Mouse (Mus musculus) thymus, postnatal 36 days (tissue): ENCODE data around the gene Insig1.

Experiments
- DNase-seq, 2 experiments: peaks; one replicate each; pipeline ENCODE4 v3.0.0; 2022; ENCODE audit warnings: mixed read lengths in 2 of 2

Insig1 gene

DNA sequence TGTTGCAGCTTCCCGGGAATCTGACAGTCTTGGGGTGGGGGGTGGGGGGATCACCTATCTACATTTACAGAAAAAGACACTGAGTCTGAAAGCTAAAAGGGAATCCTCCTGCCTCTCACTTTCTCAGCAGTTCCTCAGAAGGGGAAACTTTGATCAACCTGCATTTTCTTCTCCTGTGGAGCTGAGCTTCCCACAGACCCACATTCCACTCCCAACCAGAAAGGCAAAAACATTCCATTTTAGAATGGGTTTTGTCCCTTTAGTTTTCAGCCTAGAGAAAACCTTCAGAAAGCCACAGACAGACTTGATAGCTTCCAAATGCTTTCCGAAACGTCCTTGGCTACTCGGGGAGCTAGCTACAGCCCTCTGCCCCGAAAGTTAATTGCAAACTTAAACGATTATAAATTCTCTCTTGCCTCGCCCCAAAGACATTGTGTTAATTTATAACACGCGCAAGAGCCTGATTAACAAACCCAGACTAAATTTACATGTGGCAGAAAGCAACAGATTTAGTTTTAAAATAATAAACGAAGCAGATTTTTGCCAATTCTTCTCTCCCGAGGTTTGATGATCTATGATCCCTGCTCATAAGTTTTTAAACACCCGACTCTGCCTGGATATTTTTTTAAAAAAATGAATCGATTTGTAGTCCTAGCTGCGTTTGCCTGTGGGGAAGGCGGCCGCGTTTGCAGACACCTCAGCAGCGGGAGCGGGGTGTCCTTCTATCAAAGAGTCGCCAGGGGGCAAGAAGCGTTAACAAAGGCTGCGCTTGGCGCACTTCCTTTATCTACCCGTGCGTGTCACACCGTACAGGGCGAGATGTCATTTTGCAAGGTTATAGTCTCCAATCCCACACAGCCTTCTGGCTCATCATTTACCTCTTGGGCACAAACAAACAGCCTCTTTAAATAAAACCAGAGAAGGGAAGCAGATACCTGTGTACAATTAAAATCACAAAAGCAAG, 51.6 kb downstream of the Insig1 start:
- peak; percentile 41 to 45 for DNase-seq

DNA sequence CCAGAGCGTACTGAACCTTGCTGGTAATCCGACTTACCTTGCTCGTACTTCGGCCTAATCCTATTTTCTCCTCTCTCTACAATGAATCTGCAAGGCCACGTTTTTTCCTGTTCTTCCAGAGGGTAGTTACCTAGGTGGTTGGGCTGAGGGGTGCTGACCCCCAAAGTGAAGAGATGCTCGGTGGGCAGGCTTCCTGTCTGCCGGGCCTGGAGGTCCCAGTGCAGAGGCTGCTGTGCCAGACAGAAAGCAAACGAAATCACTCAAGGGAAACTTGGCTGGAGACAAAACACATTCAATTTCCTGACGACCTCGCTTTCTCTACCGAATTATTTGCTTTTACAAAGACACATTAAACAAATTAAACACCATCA, 52.3 kb downstream of the Insig1 start:
- DNase-seq, result no peak

DNA sequence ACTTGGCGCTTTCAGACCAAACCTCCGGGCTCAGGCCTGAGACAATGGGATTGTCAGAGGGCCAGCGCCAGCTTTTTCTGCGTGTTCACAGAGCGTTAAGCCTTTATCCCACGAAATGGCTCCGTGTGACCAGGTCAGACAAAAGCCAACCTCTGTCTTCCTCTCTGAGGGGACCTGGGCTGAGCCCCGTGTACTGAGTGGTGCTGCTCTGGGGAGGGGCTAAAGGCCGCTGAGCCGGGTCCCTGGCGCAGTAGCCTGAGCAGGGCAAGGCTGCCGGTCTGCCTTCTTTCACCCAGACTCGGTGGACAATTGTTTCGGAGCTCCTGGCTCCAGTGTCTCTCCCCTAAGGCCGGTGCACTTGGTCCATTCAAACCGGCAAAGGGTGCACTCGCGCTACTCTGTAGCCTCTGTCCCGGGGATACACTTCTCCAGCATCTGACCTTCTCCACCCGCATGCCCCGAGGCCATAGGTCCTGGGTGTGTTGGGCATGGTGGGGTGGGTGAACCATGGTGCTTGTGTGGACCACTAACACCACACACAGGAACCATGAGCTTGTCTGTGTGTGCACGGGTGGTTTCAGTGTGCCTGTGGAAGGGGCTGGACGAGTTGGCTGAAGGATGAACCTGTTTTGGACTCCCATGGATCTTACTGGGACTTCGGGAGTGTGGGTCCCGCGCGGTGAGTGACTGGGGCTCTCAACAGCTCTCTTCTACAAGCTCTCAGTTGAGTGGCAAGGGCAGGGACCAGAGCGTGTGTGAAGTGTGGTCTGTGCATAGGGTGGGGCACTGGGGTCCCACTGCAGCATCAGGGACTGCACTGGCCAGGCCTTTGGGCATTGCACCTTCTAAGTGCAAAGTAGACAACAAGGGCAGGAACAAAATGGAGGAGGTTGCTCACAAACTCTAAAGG, 53.4 kb downstream of the Insig1 start:
- DNase-seq, result no peak
